Mouse (Mus musculus) macrophage (primary cell): Measurements from ENCODE around the gene Ptprm. TPM values are rescaled to one million over a fixed set of nuclear protein-coding genes. Genes with fewer than 3 reads are reported as not detected.

ENCODE experiments used
- H3K27ac ChIP-seq: fragments of 350-480 bp; formaldehyde crosslinking; 2 replicates; pipeline ENCODE4 v1.9.0; 2021
- H3K36me3 ChIP-seq: fragments of 350-480 bp; formaldehyde crosslinking; 2 replicates; pipeline ENCODE4 v1.9.0; 2021; ENCODE audit errors: inconsistent target
- H3K4me3 ChIP-seq: fragments of 350-480 bp; formaldehyde crosslinking; 2 replicates; pipeline ENCODE4 v1.9.0; 2021; ENCODE audit errors: inconsistent target
- H3K79me2 ChIP-seq: fragments of 350-480 bp; formaldehyde crosslinking; 2 replicates; pipeline ENCODE4 v1.9.0; 2021; ENCODE audit errors: inconsistent target
- WGBS: methylation state at CpG from one replicate; pipeline ENCODE4 v1.1.7; 2026; ENCODE audit warnings: inconsistent platforms; ENCODE audit not compliant: missing documents; 5-methylcytosine and 5-hydroxymethylcytosine counted together
- polyA plus RNA-seq: library from polyadenylated mRNA; stranded (reverse); fragments of 250-400 nt; gene quantifications from 3 replicates; pipeline ENCODE4 v1.2.4, GENCODE M21; 2018; ENCODE audit warnings: inconsistent platforms

The Ptprm gene
- polyA plus RNA-seq, 1 experiment from 2014 or later, result 2.2 TPM

GRCm38 (mm10) chr17:66822347-66822746 lies 531.9 kb downstream of the Ptprm start:
- WGBS, result 82% methylated on average over 2 of the region's 2 CpGs

DNA sequence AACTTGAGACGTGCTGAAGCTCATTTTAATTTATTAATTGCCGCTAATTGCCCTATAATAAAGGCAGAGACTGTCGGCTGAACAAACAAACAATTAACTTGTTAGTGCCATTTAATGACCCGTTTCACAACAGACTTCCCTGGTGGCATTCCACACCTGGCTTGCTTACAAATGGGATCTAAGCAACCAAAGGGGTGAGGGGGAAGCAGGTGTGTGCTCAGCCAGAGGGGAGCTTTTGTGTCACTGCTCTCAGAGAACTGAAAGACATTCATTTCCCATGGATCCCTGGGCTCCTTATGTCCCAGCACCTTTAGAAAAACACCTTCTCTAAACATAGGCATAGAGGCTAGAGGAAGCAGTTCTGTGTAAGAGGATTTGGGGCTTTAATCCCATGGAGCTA lies 536.9 kb downstream of the Ptprm start:
- Histone ChIP-seq H3K4me3 (no peak overlapping the region), H3K27ac (no peak overlapping the region)
- WGBS, result 82% methylated on average over 4 of the region's 4 CpGs

More at GRCm38 (mm10) chr17:66822347-66822746, 531.9 kb downstream of the Ptprm start:
- H3K79me2 ChIP-seq, result no peaks in the 10 kb centered on the region
- no peaks in the 10 kb centered on the region for H3K36me3 ChIP-seq
- no peak overlapping the region for H3K4me3 ChIP-seq
- H3K27ac ChIP-seq, result no peak overlapping the region

GRCm38 (mm10) chr17:66815921-66816320 lies 538.3 kb downstream of the Ptprm start:
- 79% methylated on average over 2 of the region's 2 CpGs for WGBS
- Histone ChIP-seq H3K27ac (no peak overlapping the region), H3K4me3 (no peak overlapping the region), H3K79me2 (no peaks in the 10 kb centered on the region), H3K36me3 (no peaks in the 10 kb centered on the region)

More for the DNA sequence above, 536.9 kb downstream of the Ptprm start:
- no peaks in the 10 kb centered on the region for H3K79me2 ChIP-seq
- H3K36me3 ChIP-seq, result no peaks in the 10 kb centered on the region

DNA sequence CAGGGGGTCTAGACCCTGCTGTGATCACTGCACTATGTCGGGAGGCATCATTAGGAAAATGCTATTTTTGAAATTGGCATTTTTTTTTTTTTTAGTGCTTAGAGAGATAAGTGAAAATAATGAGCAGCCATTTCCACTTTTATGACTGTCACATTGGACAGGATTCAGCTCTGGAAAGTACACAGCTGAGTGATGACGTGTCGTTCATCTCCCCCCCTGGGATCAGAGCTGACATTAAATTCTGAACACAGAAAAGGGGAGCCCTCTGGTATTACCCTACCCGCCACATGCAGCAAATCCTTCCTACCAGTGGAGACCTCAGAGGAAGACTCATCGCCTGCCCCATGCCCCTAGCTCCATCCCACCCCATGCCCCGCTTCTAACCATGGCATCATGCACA lies 540.5 kb downstream of the Ptprm start:
- no peak overlapping the region for H3K4me3 ChIP-seq
- H3K27ac ChIP-seq, result no peak overlapping the region
- WGBS, result 84% methylated on average over 6 of the region's 6 CpGs
- H3K36me3 ChIP-seq, result no peaks in the 10 kb centered on the region
- no peaks in the 10 kb centered on the region for H3K79me2 ChIP-seq

DNA sequence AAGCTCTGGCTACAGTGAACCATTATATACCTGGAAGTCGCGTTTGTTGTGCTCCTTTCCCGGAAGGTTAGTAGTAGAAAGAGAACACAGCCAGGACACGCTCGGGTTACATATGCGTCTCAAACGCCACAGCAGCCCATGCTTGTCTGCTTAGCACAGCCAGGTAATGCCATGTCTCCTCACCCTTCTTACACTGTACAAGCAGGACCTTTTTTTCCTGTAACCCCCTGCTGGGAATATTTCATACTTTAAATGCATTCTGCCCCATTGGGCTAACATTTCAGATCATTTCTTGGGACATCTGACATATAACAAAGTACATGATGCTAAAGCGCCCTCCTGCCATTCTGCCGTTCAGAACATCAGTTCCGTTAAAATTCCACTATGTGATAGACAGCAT lies 540.9 kb downstream of the Ptprm start:
- WGBS, result 94% methylated on average over 10 of the region's 10 CpGs

GRCm38 (mm10) chr17:66809786-66810185 lies 544.5 kb downstream of the Ptprm start:
- 78% methylated on average over 5 of the region's 5 CpGs for WGBS
- no peaks in the 10 kb centered on the region for H3K36me3 ChIP-seq
- H3K27ac ChIP-seq, result no peak overlapping the region
- no peak overlapping the region for H3K4me3 ChIP-seq
- H3K79me2 ChIP-seq, result no peaks in the 10 kb centered on the region

More for the DNA sequence above, 540.9 kb downstream of the Ptprm start:
- no peak overlapping the region for H3K4me3 ChIP-seq
- H3K27ac ChIP-seq, result no peak overlapping the region
- no peaks in the 10 kb centered on the region for H3K79me2 ChIP-seq
- no peaks in the 10 kb centered on the region for H3K36me3 ChIP-seq

DNA sequence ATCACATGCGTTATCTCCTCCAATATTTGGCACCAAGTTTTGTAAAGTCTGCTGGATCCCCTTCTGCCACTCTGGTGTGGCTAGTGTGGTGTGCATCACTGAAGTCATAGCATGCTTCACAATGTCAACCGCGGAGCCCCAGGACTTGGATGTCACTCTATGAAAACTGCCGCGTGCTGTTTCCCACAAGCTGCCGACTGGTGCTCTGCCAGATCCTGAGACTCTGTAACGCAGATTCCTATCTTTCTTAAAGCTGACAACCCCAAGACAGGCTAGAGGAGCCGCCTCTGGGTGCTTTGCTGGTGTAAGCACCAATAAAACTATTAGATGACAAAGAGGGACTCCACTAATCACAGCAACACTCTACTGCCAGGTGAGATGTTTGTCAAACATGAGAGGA lies 546.1 kb downstream of the Ptprm start:
- 94% methylated on average over 8 of the region's 8 CpGs for WGBS

DNA sequence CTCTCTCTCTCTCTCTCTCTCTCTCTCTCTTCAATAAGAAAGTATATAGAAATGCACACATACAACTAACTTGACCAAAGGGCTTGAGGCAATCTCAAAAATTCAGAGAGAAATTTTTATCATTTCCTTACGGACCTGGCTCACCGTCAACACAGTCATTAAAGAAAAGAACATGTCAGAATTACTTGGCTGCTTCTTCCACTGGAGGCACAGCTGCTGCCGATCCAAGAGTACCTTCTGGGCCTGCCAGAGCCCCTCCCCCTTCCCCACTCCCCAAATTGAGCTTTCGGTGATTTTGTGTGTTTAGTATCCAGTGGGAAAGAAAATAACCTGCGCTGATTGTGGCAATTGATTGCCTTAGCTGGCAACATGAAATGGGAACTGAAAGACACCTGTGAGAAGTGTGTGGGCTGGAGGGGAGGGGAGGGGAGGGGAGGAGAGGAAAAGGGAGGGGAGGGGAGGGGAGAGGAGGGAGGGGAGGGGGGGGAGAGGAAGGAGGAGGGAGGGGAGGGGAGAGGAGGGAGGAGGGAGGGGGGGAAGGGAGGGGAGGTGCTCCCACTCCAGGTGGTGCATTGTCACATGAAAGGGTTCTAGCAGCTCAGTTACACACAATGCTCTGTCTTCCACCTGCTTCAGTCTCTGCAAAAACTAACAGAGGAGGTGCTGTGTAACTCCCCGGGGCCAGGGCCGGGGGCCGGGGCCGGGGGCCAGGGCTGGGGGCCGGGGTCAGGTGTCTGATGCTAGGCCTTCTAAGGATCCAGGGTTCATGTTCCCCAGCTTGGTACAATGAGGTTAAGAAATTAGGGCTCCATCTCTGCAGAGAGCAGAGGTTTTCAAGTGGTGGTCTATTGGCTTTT lies 552.2 kb downstream of the Ptprm start:
- WGBS, result 85% methylated on average over 9 of the region's 10 CpGs
- H3K79me2 ChIP-seq, result no peaks in the 10 kb centered on the region
- no peak overlapping the region for H3K4me3 ChIP-seq

More for the DNA sequence above, 546.1 kb downstream of the Ptprm start:
- H3K27ac ChIP-seq, result no peak overlapping the region
- H3K79me2 ChIP-seq, result no peaks in the 10 kb centered on the region
- no peak overlapping the region for H3K4me3 ChIP-seq
- H3K36me3 ChIP-seq, result no peaks in the 10 kb centered on the region

GRCm38 (mm10) chr17:66800231-66800630 lies 554.0 kb downstream of the Ptprm start:
- H3K79me2 ChIP-seq, result no peaks in the 10 kb centered on the region
- no peak overlapping the region for H3K4me3 ChIP-seq
- WGBS, result 97% methylated on average over 6 of the region's 6 CpGs
- no peak overlapping the region for H3K27ac ChIP-seq
- H3K36me3 ChIP-seq, result no peaks in the 10 kb centered on the region

More for the DNA sequence above, 552.2 kb downstream of the Ptprm start:
- Histone ChIP-seq H3K27ac (no peak overlapping the region), H3K36me3 (no peaks in the 10 kb centered on the region)

DNA sequence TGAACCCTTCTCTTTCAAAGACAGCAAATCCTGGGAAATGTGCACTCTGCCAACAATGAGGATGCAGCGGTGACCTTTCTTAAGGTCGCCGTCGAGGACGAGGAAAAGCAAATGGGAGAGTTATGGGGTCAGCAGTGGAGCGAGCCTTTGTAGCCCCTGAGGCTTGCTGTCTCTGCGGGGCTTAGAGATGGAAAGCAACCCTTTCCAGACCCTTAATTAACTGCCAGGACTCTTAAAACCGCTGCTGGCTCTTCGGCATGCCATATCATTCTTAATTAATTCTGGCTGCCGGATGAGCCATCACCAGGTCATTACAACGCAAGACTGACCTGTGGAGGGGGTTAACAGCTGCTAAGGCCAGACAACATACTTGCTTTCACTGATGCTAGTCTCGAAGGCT lies 568.1 kb downstream of the Ptprm start:
- WGBS, result 91% methylated on average over 12 of the region's 12 CpGs
- Histone ChIP-seq H3K27ac (no peak overlapping the region), H3K4me3 (no peak overlapping the region), H3K36me3 (no peaks in the 10 kb centered on the region), H3K79me2 (no peaks in the 10 kb centered on the region)

DNA sequence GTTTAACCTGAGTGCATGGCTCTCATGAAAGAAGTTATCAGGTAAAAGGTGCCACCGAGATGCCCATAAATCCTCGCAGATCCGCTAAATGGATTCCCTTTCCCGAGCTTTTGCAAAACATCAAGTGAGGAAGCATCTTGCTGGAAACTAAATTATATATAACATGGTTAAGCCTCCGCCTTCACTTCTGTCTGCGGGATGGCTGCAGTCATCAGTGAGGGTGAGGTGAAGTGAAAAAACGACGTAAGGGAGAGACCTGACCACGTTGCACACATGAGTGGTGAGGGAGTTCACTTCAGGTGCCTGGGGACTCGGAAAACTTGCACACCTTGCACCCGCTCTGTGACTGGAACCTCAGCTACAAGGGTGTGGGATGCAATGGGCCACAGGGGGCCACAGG lies 568.7 kb downstream of the Ptprm start:
- WGBS, result 90% methylated on average over 11 of the region's 11 CpGs
- no peak overlapping the region for H3K4me3 ChIP-seq
- no peak overlapping the region for H3K27ac ChIP-seq
- no peaks in the 10 kb centered on the region for H3K36me3 ChIP-seq
- H3K79me2 ChIP-seq, result no peaks in the 10 kb centered on the region

GRCm38 (mm10) chr17:66783601-66784000 lies 570.7 kb downstream of the Ptprm start:
- WGBS, result 95% methylated on average over 4 of the region's 4 CpGs
- no peaks in the 10 kb centered on the region for H3K36me3 ChIP-seq

DNA sequence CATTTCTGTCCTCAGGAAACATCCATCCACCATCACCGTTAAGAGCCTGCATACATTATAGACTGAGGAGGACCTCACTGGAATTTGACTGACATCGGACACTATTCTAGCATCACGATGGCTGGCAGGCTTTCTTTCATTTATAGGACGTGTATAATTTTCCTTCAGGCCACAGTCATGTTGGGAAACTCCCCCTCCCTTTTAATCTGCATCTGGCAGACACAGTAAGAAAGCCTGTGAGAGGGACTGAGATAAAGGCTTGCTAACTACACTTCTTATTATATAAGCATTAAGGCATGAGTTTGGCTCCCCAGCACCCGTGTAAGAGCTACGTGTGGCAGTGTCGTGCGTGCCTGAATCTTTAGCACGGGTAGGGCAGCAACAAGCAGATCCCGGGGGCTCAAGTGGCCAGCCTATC lies 571.2 kb downstream of the Ptprm start:
- WGBS, result 94% methylated on average over 10 of the region's 10 CpGs
- no peaks in the 10 kb centered on the region for H3K79me2 ChIP-seq
- no peak overlapping the region for H3K27ac ChIP-seq
- no peaks in the 10 kb centered on the region for H3K36me3 ChIP-seq
- H3K4me3 ChIP-seq, result no peak overlapping the region

More at GRCm38 (mm10) chr17:66783601-66784000, 570.7 kb downstream of the Ptprm start:
- H3K27ac ChIP-seq, result no peak overlapping the region
- H3K79me2 ChIP-seq, result no peaks in the 10 kb centered on the region
- H3K4me3 ChIP-seq, result no peak overlapping the region

DNA sequence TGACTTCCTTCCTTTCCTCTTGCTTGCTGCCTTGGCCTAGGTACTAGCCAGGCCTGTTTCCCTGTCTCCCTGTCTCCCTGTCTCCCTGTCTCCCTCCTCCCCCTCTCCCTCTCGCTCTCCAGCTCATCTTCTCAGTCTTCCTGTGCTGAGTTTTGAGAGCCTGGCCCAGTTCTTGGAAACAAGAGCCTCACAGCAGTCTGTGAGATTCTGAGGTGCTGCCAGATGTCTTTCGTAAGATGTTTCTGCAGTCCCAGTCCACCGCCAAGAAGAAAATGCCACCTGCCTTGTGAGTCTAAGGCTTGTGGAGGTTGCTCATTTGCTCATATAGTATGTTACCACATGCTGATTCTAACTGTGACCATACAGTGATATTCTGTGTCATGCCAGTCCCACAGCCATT lies 572.3 kb downstream of the Ptprm start:
- 86% methylated on average over 3 of the region's 3 CpGs for WGBS
- no peak overlapping the region for H3K27ac ChIP-seq

DNA sequence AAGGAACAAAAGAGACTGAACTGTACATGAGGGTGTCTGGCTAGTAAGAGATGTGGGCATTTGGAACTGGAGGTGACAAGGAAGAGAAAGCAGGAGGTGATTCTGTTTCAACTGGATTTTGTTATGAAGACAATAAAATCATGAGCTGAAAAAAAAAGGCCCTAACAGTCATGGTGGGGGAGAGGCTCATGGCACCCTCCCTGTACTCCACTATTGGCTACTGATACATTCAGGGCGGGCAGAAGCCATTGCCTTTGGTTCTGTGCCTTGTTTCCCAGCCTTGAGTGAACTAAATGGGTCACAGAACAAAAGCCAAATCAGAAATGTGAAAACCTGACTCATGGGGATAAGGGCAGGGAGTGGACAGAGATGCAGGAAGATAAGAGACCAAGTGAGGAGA lies 575.2 kb downstream of the Ptprm start:
- Histone ChIP-seq H3K27ac (no peak overlapping the region), H3K4me3 (no peak overlapping the region), H3K36me3 (no peaks in the 10 kb centered on the region), H3K79me2 (no peaks in the 10 kb centered on the region)
- whole genome bisulfite sequencing, result 95% methylated on average over 1 of the region's 1 CpGs

More for the DNA sequence above, 572.3 kb downstream of the Ptprm start:
- Histone ChIP-seq H3K4me3 (no peak overlapping the region), H3K79me2 (no peaks in the 10 kb centered on the region), H3K36me3 (no peaks in the 10 kb centered on the region)
